Mouse (Mus musculus) c-Kit-positive CD71-negative TER-119-negative erythroid progenitor cells, embryonic 14.5 days (primary cell): Measurements from ENCODE around the gene Gbp8.
"Not testable (repeated sequence)": the region's sequence is repeated elsewhere in the genome, so short reads cannot be mapped to it uniquely, and the experiment has no call there.

ENCODE experiments used
- DNase-seq: peaks from one replicate; pipeline ENCODE4 v3.0.0-alpha.2; 2013; ENCODE audit warnings: low read depth

Gene Gbp8

DNA sequence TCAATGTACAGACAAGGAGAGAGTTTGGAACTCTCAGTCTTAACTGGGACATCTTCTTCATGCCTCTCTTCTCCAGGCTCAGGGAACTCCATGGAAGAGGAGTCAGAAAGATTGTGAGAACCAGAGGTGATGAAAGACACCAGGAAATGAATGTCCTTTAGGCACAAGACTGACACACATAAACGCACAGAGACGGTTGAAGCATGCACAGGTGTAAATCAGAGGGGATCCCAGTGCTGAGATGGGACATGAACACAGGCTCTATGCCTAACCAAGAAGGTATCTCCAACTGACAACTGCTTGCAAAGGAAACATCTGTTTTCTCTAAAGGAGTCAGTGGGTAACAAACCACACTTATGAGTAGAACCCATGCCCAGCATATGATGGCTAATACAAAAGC lies 79.1 kb downstream of the Gbp8 start:
- no peak for DNase-seq

DNA sequence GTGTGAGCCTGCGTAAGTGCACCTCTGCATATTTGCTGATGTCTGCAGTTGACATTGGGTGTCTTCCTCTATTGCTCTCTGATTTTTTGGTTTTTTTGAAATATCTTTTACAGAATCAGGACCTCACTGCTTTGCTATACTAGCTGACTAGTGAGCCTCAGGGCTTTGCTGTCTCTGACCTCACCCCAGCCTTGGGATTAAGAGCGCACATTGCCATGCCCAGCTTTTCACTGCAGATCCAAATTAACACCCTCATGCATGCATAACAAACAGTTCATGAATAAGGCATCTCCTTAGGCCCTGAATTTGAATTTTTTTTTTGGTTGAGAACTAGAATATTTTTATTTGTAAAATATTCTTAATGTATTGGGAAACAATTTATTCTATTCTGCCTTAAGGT lies 84.1 kb downstream of the Gbp8 start:
- DNase-seq, result no peak

DNA sequence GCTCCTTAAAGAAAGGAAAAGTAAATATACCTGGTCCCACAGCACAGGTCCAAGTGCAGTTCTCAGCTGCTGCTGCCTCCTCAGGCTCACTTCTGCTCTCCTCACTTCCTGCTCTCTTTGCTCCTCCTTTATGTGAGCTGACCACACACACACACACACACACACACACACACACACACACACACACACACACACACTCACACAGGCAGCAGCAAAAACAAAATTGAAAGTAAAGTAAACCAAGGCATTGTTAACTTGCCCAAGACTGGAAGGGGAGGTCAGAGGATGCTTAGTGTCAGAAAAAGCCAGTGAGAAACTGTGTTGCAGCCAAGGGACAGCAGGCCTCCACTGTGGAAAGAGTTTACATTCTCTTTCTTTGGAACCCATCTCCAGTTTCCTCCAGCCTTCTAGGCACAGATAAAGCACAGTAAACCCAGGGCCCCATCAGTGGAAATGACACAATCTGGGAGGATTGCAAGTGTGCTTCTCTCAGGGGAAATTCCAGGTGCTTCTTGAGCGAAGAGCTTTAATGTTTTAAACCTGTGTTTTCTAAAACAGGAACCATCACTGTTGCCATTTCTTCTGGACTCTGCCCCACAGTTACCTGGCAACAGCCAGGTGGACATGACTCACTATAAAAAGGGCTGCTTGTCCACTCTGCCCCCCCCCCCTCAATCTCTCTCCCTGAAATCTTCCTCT lies 85.7 kb downstream of the Gbp8 start:
- DNase-seq, result not testable (repeated sequence)

DNA sequence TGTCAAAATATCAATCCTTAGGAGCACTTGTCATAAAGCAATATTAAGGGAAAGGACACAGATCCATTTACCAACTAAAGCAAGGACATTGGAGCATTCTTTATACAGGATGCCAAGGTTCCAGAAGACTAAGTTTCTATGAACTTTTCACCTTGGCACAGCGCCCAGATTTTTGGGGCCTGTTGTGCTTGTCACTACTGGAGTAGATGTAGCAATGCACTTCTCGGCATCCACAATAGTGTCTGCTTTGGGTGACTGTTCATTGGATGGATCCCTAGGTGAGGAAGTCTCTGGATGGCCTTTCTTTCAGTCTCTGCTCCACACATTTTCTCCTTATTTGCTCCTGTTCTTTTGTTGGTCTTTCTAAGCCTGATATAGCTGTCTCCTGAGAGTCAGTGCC lies 107.0 kb downstream of the Gbp8 start:
- DNase-seq, result no peak

DNA sequence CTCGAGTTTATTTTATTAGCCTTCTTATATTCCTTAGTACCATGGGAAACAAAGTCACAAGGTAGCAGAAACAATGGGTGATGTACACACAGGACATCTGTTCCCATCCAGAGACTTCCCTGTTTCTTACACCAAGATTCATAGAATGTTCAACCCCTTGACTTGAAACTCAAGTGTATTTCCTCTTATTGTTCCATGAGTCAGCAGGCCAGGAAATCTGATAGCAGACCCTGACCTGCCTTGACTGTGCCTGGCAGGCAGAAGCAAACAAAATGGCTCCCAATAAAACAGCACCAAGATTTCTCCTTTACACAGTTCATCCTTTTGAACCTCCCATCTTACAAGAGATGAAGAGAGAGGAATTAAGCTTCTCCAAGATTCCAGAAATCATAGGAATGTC lies 126.8 kb downstream of the Gbp8 start:
- no peak for DNase-seq

DNA sequence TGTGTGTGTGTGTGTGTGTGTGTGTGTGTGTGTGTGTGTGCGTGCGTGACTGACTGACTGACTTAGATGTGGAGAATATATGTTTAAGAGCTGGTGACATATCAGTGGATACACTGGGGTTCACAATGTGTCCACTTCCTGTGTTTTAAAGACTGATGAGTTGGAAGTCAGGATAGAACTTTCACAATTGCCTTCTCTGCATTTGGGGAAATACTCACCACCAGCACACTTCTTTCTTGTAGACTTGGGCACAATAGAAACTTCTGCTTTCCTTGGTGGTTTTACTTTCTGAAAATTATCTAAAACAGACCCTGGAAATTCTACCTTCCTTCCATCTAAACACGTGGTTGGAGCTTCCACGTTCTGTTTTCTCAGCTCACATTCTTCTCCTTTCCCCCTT lies 127.8 kb downstream of the Gbp8 start:
- DNase-seq, result no peak

DNA sequence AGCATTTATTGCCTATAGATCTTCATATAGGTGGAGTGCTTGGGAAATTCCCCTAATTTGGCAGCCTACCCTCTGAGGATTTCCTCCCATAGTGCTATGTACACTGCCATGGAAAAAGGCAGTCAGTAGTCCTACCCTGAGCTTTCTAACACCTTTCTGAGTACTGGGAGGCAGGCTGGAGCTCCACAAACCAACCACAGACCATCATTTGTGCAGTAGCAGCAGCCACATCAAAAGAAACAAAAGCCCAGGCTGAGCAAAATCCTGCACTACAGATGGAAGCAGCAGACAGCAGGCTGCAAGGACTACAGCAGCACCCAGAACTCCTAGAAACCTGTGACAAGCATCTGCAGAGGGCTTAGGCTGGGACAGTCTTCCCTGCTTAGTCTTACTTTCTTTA lies 129.0 kb downstream of the Gbp8 start:
- no peak for DNase-seq

DNA sequence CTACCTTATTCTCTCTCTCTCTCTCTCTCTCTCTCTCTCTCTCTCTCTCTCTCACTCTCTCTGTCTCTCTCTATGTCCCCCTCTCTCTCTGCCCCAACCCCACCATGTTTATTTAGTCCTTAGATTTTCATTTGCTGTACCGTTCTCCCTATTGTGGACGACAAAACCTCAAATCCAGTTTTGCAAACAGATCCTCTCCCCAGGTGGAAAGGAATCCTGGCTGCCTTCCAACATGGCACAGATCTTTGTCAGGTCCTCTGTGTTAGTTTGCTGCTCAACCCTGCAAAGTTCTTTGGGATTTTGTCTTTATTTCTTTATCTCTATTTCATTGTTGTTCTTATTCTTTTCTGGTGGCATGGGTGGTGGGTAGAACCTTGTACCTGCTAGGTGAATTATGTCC lies 149.9 kb downstream of the Gbp8 start:
- no peak for DNase-seq

DNA sequence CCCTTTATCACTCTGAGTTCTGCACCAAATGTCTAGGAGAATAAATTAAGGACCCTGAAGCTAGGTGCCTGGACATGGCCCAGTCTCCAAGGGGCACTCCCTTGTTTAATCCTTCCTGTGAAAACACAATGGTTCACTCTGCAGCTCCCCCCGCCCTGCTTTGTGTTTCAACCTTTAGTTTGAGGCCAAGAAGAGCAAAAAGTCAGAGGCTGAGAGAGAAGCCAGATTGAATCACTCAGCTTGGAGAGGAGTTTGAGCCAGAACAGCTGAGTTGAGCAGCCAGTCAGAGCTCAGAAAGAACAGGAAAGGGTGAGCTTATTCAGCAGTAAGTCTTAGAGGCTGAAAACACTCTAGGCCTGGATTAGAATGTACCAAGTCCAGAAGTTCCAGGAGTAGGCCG lies 151.3 kb downstream of the Gbp8 start:
- DNase-seq, result no peak

DNA sequence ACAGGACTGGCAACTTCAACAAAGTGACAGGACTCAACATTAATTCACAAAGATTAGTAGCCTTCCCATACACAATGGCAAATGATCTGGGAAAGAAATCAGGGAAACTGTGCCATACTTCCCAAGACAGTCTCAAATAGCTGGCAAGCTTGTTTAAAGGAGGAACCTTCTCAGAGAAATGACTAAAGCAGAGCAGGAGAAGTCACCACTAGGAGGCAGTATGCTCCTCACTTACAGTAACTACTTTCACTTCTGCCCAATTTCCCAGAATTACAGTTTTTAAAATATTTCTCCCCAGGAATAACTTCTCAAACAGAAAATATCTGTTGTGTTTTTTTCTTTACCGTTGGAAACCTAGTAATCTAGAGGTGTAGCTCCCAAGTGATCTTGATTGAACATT lies 152.6 kb downstream of the Gbp8 start:
- DNase-seq, result peak; percentile 41

DNA sequence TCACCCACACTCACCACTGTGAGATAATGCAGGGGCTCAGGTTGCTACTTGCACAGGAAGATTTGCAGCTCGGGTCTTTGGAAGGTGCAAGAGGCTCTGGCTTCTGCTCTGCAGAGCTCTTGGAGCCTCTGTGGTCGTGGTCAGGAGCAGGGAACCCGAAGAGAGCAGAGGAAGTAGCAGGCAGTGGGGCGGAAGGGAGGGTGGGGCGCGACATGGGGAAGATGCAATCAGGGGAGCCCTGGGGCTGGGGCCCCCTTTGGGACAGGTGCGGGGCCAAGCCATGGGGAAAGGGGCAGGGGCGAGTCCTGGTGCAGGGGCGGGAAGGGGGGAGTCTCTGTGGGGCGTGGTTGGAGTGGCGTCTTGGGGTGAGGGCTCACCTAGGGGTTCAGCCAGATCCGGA lies 156.8 kb downstream of the Gbp8 start, which contains the start of gene Abcg3:
Gene Abcg3, minus strand, starts transcription at position 184 of the 400 bp plus-strand sequence.
- DNase-seq, result no peak

DNA sequence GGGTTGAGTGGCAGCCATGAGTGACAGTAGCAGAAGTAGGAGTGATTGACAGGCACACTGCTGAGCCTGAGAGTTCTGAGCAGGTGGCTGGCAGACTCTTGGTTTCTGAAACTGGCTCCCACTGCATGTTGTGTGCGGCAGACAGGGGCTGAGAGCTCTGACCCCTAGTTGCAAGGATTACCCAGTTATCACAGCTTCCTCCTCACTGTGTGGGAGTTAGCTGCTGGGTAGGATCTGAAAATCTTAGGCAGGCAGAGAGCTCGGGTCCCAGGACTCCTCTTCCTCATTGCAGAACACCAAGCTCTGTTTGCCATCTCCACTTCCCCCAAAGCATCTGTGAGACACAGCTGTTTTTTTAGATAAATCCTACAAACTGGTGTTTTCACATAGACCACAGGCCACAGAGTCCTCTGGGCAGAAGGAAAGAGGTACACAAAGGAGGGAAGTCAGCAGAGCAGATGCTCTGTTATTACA lies 160.3 kb downstream of the Gbp8 start:
- DNase-seq, result no peak
